Mouse (Mus musculus) forebrain, embryonic 10.5 days (tissue): ENCODE measurements around the gene Syngap1. TPM values are rescaled to one million over a fixed set of nuclear protein-coding genes. Genes with fewer than 3 reads are reported as not detected.
"Not testable (repeated sequence)": the region's sequence is repeated elsewhere in the genome, so short reads cannot be mapped to it uniquely, and the experiment has no call there.

Experiments
- DNase-seq: peaks from one replicate; pipeline ENCODE4 v3.0.0-alpha.2; 2017; ENCODE audit warnings: low spot score; ENCODE audit errors: extremely low spot score
- H3K27ac ChIP-seq: fragments of 300-500 bp; sonication (generic); 2 replicates; pipeline ENCODE4 v1.5.1; 2016; ENCODE audit warnings: mild to moderate bottlenecking
- H3K27me3 ChIP-seq: fragments of 300-500 bp; sonication (generic); 2 replicates; pipeline ENCODE4 v1.6.1; 2016; ENCODE audit warnings: mild to moderate bottlenecking; ENCODE audit not compliant: poor library complexity, severe bottlenecking
- H3K36me3 ChIP-seq: fragments of 300-500 bp; sonication (generic); replicated peaks from 2 replicates; pipeline ENCODE4 v1.6.1; 2016; ENCODE audit warnings: mild to moderate bottlenecking, moderate library complexity
- H3K4me1 ChIP-seq: fragments of 300-500 bp; sonication (generic); 2 replicates; pipeline ENCODE4 v1.6.1; 2016
- H3K4me3 ChIP-seq: fragments of 300-500 bp; sonication (generic); 2 replicates; pipeline ENCODE4 v1.5.1; 2016; ENCODE audit warnings: mild to moderate bottlenecking, moderate library complexity
- H3K9me3 ChIP-seq: fragments of 300-500 bp; sonication (generic); 2 replicates; pipeline ENCODE4 v1.6.1; 2016; ENCODE audit warnings: mild to moderate bottlenecking, moderate library complexity
- WGBS: fragments of 180-500 bp; shearing (Covaris S2); methylation state at CpG from one replicate; pipeline ENCODE4 v1.1.7; 2016; 5-methylcytosine and 5-hydroxymethylcytosine counted together
- polyA plus RNA-seq: library from polyadenylated mRNA; unstranded; fragments of >200 nt; fragmentation: Nextera tagmentation; extraction: Ambion mirVana; gene quantifications from 2 replicates; pipeline ENCODE4 v1.2.1, GENCODE M21; 2016

Gene Syngap1
- polyA plus RNA-seq, 1 experiment from 2014 or later, result 1.5 TPM

DNA sequence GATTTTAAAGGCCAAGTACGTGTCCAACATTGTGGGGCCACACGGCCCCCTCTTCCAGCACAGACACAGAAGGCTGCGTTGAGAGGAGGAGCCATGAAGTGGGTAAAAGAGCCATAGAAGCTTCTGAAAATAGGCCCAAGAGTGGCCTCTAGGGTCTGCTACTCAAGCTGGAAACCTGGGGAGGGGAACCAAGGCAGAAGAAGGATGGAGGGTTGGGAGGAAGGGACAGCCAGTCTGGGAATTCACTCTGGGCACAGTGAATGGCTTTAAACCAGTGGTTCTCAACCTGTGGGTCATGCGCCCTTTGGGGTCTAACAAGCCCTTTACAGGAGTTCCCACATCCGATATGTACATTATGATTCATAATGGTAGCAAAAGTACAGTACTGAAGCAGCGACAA, 28.2 kb downstream of the Syngap1 start:
- DNase-seq, result no peak
- Histone ChIP-seq H3K27ac (no peak overlapping the region), H3K9me3 (no peaks in the 10 kb centered on the region), H3K27me3 (no peaks in the 10 kb centered on the region), H3K36me3 (peaks cover 72% of the 10 kb centered on the region), H3K4me1 (peaks cover 32% of the 10 kb centered on the region), H3K4me3 (no peak overlapping the region)
- WGBS, result 87% methylated on average over 6 of the region's 6 CpGs

GRCm38 (mm10) chr17:26970221-26970620, 29.2 kb downstream of the Syngap1 start:
- WGBS, result 85% methylated on average over 12 of the region's 12 CpGs
- Histone ChIP-seq H3K36me3 (peaks cover 72% of the 10 kb centered on the region), H3K9me3 (no peaks in the 10 kb centered on the region)

DNA sequence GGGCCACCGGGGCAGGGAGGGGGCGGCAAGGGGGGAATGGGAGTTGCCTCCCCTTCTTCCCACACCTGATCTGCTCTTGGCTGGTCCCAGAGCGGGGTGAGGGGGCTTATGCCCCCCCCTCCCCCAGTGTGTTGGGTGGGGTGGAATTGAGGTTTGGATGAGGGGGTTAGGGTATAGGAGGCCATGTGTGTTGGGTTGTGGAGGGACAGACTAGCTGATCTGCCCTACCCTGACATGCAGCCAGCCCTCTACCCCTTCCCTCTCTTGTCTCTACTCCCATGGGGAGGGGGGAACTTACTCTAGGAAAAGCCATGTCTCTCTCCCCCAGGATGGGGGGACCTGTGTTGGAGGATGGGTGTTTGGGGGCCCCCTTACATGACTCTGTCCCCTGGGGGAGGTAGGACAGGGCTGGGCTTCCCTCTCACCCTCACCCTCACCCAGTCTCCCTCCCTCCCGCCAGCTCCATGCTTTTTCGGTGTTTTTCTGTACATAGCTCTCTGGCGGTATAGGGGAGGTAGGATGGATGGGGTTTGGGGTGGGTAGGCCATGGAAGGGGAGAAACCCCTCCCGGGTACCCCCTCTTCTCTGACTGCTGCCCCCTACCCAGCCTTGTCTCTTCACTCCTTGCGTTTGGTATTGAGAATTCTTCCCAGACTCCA, 30.3 kb downstream of the Syngap1 start:
- Histone ChIP-seq H3K9me3 (no peaks in the 10 kb centered on the region), H3K4me3 (peak overlapping the region; percentile 75), H3K36me3 (peaks cover 72% of the 10 kb centered on the region), H3K27me3 (no peaks in the 10 kb centered on the region), H3K27ac (peak overlapping the region; percentile 30; the same call in 1 of the 2 replicates), H3K4me1 (peaks cover 49% of the 10 kb centered on the region)
- WGBS, result 58% methylated on average over 8 of the region's 8 CpGs
- no peak for DNase-seq

More at GRCm38 (mm10) chr17:26970221-26970620, 29.2 kb downstream of the Syngap1 start:
- no peak overlapping the region for H3K4me3 ChIP-seq
- H3K27ac ChIP-seq, result no peak overlapping the region
- peaks cover 40% of the 10 kb centered on the region for H3K4me1 ChIP-seq
- no peaks in the 10 kb centered on the region for H3K27me3 ChIP-seq
- no peak for DNase-seq

DNA sequence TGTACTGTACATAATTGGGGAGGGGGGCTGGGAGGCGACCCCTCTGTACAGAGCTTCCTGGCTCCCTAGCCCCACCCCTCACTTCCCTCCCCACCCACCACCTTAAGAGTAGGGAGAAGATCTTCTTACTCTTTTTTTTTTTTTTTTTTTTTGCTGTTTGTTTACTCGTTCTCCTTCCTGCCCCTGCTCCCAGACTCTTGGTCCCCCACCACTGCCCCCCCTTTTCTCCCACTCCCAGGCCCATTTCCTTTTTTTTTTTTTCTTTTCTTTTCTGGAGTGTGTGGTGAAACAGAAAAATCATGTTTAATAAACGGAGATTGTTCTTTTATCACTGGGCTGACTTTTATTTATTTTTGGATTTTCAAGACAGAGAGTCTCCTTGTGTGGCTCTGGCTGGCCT, 31.1 kb downstream of the Syngap1 start:
- peak overlapping the region; percentile 75 for H3K4me3 ChIP-seq
- H3K27me3 ChIP-seq, result no peaks in the 10 kb centered on the region
- H3K27ac ChIP-seq, result peak overlapping the region; percentile 88
- H3K9me3 ChIP-seq, result no peaks in the 10 kb centered on the region
- peaks cover 54% of the 10 kb centered on the region for H3K4me1 ChIP-seq
- WGBS, result 9% methylated on average over 3 of the region's 3 CpGs
- DNase-seq, result no peak
- peaks cover 72% of the 10 kb centered on the region for H3K36me3 ChIP-seq

DNA sequence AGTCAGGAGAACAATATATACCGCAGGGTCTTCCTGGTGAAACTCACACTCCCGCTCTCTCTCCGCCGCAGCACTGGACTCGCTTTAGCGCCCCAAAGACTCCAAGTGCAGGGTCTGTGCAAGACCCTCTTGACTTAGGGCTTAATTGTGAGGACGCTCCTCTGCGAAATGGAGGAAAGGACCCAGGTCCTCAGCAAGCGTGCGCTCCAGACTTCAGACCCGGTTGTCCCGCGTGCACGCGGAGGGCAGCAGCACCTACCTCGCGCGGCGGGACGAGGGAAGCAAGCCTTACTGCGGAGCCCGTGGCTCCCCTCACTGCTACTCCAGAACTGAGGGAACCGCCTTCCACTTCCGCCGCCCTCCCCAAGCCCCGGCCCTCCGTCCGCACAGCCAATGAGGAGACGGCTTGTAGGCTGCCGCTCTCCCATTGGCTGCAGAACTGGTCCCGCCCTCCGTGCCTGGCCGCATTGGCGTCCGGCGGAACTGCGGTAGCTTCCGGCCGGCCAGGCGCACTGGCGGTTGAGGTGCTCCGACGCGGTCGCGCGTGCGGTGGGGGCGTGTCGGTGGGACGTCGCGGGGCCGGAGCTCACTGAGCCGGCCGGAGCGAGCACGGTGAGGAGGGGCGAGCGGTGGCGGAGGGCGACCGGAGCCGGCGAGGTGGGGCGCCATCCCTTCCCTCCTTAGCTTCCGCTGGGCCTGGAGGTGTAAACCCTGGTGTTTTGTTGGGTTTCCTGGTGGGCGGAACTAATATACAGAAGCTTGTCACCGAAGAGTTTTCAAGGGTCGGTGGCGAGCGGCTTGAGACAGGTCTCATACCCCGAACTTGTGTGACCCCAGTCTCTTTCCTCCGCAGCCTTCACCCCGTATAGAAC, 31.9 kb downstream of the Syngap1 start, which contains the start of gene Zbtb9:
Gene Zbtb9, plus strand, starts transcription at position 465 of the 872 bp plus-strand sequence.
- peak within 1 kb of the TSS; percentile 75 for H3K4me3 ChIP-seq
- no peaks in the 10 kb centered on the region for H3K27me3 ChIP-seq
- H3K4me1 ChIP-seq, result peaks cover 54% of the 10 kb centered on the region
- under 1% methylated on average over 75 of the region's 75 CpGs for WGBS
- DNase-seq, result peak; percentile 96
- H3K27ac ChIP-seq, result peak within 1 kb of the TSS; percentile 88
- peaks cover 72% of the 10 kb centered on the region for H3K36me3 ChIP-seq
- no peaks in the 10 kb centered on the region for H3K9me3 ChIP-seq

DNA sequence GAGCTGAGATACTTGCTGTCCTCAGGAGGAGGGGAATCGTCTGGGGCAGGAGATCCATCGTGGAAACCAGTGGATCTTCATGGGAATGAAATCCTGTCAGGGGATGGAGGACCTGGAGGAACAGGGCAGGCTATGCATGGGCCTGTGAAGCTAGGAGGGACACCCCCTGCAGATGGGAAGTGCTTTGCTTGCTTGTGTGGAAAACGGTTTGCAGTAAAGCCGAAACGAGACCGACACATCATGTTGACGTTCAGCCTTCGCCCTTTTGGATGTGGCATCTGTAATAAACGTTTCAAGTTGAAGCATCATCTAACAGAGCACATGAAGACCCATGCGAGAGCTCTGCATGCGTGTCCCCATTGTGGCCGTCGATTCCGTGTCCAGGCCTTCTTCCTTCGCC, 33.5 kb downstream of the Syngap1 start:
- Histone ChIP-seq H3K4me1 (peaks cover 54% of the 10 kb centered on the region), H3K27ac (no peak overlapping the region), H3K4me3 (peak overlapping the region; percentile 75; the same call in 1 of the 2 replicates), H3K27me3 (no peaks in the 10 kb centered on the region), H3K9me3 (no peaks in the 10 kb centered on the region), H3K36me3 (peaks cover 72% of the 10 kb centered on the region)
- no peak for DNase-seq
- 95% methylated on average over 15 of the region's 15 CpGs for WGBS

- no peak overlapping the region for H3K4me3 ChIP-seq
- no peaks in the 10 kb centered on the region for H3K9me3 ChIP-seq
- H3K4me1 ChIP-seq, result peaks cover 51% of the 10 kb centered on the region
- peaks cover 73% of the 10 kb centered on the region for H3K36me3 ChIP-seq
- no peaks in the 10 kb centered on the region for H3K27me3 ChIP-seq
- H3K27ac ChIP-seq, result no peak overlapping the region
- DNase-seq, result no peak
Observed at GRCm38 (mm10) chr17:26975415-26975814, 34.4 kb downstream of the Syngap1 start.

- H3K4me3 ChIP-seq, DNase-seq, H3K27ac ChIP-seq, H3K9me3 ChIP-seq, H3K27me3 ChIP-seq: not testable (repeated sequence)
- H3K36me3 ChIP-seq, result peaks cover 72% of the 10 kb centered on the region
- H3K4me1 ChIP-seq, result peaks cover 33% of the 10 kb centered on the region
- 88% methylated on average over 6 of the region's 6 CpGs for WGBS
Observed at GRCm38 (mm10) chr17:26977354-26977753, 36.3 kb downstream of the Syngap1 start.

- H3K27ac ChIP-seq, result no peak overlapping the region
- H3K9me3 ChIP-seq, result no peaks in the 10 kb centered on the region
- WGBS, result 92% methylated on average over 2 of the region's 2 CpGs
- no peak overlapping the region for H3K4me3 ChIP-seq
- DNase-seq, result no peak
- H3K27me3 ChIP-seq, result no peaks in the 10 kb centered on the region
- peaks cover 21% of the 10 kb centered on the region for H3K4me1 ChIP-seq
- H3K36me3 ChIP-seq, result peaks cover 69% of the 10 kb centered on the region
Observed at GRCm38 (mm10) chr17:26979426-26979825, 38.4 kb downstream of the Syngap1 start.

GRCm38 (mm10) chr17:26981050-26981449, 40.0 kb downstream of the Syngap1 start:
- Histone ChIP-seq H3K36me3 (peaks cover 52% of the 10 kb centered on the region), H3K4me3 (no peak overlapping the region), H3K27ac (no peak overlapping the region), H3K9me3 (no peaks in the 10 kb centered on the region), H3K4me1 (peaks cover 8% of the 10 kb centered on the region; the same call in 1 of the 2 replicates), H3K27me3 (no peaks in the 10 kb centered on the region)
- 79% methylated on average over 2 of the region's 2 CpGs for WGBS
- DNase-seq, result no peak

- Histone ChIP-seq H3K36me3 (peaks cover 29% of the 10 kb centered on the region), H3K9me3 (no peaks in the 10 kb centered on the region), H3K4me3 (no peak overlapping the region), H3K27ac (no peak overlapping the region), H3K4me1 (no peaks in the 10 kb centered on the region), H3K27me3 (no peaks in the 10 kb centered on the region)
- no peak for DNase-seq
- 97% methylated on average over 4 of the region's 4 CpGs for WGBS
Observed at GRCm38 (mm10) chr17:26983382-26983781, 42.3 kb downstream of the Syngap1 start.

DNA sequence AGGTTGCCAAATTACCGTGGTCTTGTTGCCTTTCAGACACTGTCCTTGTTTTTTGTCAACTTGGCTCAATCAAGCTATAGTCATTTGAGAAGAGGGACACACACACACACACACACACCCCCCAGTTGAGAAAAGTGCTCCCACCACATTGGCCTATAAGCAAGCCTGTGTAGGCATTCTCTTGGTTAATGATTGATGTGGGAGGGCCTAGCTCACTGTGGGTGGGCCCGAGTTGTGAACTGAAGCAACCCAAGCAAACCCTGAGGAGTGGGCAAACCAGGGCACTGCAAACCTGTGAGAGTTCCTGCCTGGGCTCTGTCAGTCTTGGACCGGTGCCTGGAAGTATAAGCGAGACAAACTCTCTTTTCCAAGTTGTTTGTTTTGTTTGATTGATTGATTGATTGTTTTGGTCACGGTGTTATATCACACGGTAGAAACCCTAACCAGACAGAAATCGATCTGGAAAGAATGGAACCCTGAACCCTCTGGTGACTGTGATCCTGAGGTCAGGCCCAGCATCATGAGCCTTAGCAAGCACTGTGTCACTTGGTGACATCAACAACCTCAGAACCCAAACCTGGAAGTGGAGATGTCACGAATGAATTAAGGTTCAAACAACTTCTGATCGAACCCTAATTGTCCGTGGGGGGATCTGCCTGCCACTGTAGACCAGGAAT, 44.6 kb downstream of the Syngap1 start:
- no peak overlapping the region for H3K27ac ChIP-seq
- WGBS, result 91% methylated on average over 10 of the region's 10 CpGs
- no peak for DNase-seq

More for the DNA sequence above, 44.6 kb downstream of the Syngap1 start:
- Histone ChIP-seq H3K27me3 (no peaks in the 10 kb centered on the region), H3K4me1 (no peaks in the 10 kb centered on the region), H3K4me3 (no peak overlapping the region), H3K9me3 (no peaks in the 10 kb centered on the region), H3K36me3 (peaks cover 7% of the 10 kb centered on the region)
